Mouse (Mus musculus) cerebellum, postnatal 4 days (tissue): ENCODE measurements around the gene Mrrf.
"Not testable (repeated sequence)": the region's sequence is repeated elsewhere in the genome, so short reads cannot be mapped to it uniquely, and the experiment has no call there.

Experiments used
- DNase-seq, 2 experiments: peaks; one replicate each; pipeline ENCODE4 v3.0.0; 2022; ENCODE audit warnings: low spot score in 2 of 2, mixed read lengths in 1 of 2

The Mrrf gene

DNA sequence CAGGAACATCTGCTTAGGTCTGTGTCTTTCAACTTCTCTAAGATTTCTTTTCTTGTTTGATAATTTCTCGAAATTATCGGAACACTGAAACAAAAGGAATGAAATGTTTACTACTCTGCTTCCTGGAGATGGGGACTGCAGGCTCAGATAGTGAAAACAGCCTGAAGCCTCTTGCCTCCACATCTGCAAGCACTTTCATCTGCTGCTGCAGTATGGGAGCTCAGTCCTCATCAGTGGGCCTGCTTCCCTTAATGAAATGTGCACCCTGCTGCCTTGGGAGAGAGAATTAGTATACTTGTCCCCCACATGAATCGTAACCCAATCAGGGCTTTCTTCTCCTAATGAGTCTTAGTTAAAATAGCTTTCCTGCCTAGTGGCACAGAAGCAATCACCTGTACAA, 7.1 kb upstream of the Mrrf start:
- DNase-seq: no peak

DNA sequence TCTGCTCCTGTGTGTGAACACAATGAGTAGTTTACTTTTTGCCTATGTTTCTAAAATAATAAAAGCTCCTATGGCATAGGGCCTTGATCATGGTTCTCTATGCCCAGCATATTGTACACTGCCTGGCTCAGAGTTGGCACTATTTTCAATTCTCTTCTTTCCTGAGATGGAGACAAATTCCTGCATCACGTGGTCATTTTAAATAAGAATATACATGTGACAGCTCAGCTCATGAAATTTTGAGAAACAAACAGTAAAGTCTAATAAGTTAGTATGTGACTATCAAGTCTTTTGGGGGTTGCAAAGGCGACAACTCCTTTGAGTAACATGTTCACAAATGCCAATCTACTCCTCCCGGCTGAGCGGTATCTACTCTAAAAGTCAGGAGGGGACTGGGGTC, 302 bp upstream of the Mrrf start:
- DNase-seq: no peak

DNA sequence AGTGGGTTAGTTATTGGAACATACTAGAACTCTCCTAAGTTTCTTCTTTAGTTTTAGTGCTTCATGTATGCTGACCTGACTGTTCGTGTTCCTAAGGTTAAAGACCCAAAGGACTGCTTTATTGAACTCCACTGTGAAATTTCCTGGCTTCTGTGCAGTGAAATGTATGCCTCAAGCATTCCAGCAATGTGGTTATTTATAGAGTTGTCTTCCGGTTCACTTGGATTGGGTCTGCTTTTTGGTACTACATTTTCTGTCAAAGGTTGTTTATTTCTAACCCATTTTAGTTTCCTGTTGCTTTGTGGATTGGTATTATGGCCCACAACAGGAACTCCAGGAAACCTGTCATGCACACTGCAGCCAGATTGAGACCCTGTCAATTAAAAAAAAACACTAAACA, 2.9 kb downstream of the Mrrf start:
- no peak for DNase-seq

DNA sequence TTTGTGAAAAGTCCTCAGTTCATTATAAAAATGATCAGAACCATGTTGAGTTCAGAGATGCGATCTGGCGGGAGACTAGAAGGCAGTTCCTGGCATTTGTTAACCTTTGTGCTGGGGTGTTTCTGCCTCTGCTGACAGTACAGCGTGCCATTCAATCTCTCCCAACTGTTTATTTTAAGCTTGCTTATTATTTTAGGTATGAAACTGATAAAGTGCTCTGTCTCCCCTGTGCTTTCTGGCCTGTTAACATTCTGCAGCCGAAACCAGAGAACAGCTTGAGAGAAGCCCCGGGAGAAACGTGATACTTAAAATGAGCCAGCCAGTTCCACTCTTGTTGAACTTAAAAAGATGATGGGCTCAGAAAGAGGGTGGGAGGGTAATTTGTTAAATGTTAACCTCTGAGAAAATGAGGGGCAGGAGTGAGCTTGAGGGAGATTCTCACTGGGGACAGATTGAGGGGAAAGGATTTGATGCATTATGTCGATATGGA, 12.7 kb downstream of the Mrrf start:
- DNase-seq: no peak

DNA sequence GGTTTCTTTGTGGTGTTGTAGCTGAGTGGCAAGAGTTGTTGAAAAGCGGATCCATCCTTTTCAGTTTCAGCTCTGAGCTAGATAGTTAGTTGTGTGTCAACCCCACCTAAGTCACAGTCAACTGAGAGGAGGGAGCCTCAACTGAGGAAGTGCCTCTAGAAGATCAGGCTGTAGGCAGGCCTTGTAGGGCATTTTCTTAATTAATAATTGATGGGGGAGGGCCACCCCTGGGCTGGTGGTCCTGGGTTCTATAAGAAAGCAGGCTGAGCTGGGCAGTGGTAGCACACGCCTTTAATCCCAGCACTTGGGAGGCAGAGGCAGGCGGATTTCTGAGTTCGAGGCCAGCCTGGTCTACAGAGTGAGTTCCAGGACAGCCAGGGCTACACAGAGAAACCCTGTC, 16.2 kb downstream of the Mrrf start:
- DNase-seq: not testable (repeated sequence)

DNA sequence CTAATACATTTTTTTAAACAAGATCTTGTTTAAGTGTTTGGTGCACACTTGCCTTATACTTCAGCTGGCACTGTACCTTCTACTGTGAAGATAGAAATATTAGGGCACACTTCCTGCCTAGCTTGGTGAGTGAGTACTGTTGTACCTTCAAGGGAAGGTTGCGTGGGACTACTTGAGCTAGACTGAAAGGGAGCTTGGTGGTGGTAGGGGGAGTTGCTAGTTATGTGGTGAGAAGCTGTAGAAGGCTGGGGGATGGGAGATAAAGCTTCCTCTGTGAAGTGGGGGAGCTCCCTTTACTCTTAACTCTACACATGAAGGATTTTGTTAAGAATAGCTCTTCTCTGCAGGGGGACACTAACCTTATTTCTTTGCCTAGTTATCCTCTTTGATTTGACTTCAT, 21.3 kb downstream of the Mrrf start:
- no peak for DNase-seq

DNA sequence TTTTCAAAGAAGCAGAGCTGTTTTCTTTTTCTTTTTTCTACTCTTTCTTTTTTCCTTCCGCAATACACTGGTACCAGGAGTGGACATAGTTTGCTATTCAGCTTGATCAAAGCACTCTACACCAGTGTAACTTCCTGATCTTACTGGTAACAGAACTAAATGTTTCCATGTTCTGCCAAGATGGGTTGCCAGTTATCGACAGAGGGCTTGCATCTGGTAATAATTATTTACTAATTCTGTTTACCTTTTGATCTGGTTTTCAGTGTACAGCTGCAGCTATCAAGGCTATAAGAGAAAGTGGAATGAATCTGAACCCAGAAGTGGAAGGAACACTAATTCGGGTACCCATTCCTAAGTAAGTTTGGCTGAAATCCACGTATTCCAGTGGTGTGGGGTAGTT, 23.1 kb downstream of the Mrrf start:
- no peak for DNase-seq

DNA sequence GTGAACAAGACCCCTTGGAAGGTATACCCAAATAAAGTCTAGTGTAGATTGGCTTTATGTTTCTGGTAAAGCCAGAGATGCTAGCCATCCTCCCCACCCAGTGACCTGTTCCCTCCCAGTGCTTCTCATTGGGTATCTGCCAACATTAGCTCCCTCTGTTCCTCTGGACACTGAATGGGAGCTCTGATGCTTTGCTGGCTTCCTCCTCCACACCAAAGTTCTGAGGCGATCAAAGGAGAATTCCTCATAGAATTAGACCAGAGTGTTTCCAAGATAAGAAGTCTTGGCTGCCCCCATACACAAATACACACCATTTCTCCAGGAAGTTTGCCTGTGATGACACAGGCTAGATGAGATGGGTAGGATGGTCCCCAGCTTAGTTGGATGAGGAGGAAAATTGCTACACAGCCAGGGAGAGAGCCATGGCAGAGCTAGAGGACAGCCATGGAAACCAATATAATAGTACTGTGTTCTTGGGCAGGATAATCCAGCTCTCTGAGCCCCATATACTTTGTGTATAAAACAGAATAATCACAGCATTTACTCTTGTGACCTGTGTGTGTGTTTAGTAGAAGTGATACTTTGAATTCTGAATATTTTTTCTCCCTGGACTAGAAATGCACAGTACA, 31.9 kb downstream of the Mrrf start:
- no peak for DNase-seq

DNA sequence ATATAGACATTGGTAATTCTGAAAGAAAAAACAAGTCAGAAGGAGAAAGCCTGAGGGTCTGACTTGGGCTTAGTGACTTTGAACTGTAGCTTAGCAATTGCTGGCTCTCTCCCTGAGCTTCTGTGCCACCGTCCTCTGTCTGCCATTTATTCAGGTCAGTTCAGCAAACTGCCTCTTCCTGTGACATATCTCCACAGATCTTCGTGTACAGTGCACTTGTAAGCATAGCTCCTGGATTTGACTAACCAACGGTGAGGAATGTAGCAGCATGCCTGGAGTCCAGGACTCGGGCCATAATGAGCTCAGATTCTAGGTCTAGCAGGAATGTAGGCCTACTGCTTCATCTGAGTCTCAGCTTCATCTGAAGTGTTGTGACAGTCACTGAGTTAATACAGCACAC, 33.0 kb downstream of the Mrrf start:
- DNase-seq: no peak

DNA sequence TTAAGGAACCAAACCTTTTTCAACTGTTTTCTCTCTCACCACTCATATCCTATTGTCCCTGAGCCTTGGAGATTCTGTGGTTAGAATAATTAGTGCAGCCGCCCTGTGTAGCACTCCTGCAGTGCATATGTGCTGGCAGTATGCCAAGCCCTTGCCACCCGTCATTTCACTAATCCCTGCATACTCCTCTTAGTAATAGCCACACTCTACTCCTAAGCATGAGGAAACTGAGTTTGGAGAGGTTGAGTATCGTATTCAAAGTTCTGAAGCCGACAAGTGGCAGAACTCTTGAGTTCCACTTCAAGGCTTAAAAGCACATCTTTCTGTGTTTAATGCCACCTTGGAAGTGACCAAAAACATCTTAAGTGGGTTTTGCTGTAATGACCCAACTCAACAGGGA, 35.9 kb downstream of the Mrrf start:
- no peak for DNase-seq

DNA sequence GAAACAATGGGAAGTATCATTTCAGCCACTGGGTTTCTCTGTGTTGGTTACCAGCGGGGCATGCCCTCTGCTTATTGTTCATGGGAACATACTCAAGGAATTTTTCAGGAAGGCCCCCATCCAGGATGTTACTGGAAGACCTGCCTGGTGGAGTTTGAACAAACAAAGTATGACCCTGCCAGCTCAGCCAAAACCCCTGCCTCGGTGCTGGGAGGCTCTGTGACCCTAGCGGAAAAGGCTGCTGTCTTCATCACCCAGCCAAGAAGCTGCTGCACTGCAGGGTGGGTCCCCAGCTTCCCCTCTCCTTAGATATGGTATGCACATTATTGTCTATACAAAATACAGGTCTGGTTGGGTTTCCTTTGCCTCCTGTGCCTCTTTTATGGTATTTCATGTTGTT, 36.4 kb downstream of the Mrrf start:
- DNase-seq: no peak

DNA sequence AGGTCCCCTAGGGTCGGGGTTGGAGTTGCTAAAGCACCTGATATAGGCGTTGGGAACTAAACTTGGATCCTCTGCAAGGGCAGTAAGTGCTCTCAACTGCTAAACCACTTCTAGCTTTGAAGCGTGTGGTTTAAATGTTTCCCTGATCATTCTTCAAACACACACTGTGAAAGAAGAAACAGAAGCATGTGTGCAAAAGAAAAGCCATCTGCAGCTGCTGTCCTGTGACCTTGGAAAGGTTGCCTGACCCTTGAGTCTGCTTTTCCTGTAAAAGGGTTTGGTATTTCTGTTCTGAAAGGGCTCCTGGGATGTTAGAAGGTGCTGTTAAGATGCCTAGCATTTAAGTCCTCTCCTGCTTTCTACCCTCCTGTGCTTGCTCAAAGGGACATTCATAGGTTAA, 43.3 kb downstream of the Mrrf start:
- no peak for DNase-seq

DNA sequence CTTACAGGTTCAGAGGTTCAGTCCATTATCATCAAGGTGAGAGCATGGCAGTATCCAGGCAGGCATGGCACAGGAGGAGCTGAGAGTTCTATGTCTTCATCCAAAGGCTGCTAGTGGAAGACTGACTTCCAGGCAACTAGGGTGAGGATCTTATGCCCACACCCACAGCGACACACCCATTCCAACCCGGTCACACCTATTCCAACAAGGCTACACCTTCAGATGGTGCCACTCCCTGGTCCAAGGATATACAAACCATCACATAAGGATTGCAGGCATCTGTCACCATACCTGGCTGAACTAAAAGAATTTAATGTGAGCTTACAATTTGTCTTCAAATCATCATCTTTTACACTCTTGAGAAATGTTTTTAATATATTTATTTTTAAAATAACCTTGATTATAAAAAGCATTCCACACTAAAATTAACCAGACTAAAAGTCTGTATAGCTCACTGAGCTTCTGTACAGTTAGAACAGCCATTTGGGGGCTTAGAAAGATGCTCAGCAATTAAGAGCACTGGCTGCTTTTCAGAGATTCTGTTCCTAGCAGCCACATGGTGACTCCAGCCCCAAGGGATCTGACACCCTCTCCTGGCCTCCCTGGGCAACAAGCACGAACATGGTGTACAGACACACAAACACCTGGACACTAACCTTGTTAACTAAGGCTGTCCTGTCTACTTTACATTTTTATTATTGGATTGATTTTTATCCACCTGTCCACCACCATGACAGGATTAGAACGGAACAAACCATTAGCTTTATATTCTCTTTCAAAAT, 45.6 kb downstream of the Mrrf start:
- DNase-seq: not testable (repeated sequence)

DNA sequence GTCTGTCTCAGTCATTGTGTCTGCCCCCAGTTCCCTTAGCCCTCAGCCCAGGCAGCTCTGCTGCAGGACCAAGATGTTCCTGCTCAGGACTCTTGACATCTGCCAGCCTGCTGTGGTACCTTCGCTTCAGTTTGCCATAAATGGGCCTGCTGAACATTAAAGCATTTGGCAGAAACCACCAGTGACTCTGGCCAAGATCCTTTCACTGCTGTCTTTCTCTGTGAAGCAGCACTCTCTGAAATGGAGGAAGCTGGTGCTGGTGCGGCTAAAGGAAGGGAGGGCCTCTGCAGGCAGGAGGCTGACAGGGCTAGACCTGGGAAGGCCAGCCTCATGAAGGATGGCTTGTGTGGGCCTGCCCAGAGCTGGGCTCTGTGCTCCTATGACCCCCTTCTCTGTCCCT, 47.1 kb downstream of the Mrrf start:
- peak in 1 of 2 experiments; percentile 11 for DNase-seq

DNA sequence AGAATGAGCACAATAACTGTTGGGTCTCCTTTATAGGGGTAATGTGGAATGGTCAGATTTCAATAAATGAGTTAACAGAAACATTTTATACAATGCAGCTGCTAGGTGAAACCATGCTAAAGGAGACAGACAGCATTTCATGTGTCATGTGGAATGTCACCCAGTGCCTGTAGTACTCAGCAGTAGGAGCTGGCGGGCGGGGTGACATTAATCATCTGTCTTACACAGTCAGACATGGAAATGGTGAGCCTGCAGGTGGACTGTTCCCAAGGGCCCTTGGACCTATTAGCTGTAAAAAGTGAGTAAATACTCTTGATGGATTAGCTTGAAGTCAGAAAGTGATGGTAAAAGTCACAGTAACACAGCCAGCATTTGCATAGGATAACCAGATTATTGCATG, 48.0 kb downstream of the Mrrf start:
- DNase-seq: no peak

DNA sequence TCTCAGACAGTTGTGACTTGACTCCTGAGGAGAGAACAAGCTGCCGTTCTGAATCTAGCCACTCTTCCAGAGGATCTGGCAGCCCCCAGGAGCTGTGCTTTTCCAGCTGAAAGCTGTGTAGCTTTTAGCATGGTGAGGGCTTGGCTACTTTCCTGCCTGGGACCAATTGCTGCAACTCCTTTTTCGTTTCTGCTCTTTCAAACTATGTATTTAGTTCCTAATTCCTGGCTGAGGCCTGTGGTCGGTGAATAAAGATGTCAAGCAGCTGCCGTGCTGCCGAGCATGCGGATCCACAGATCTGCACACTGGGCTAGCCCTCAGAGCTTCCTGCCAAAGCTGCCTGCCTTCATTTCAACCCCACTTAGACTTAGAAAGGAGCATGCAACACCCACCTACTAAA, 48.7 kb downstream of the Mrrf start:
- peak in 1 of 2 experiments; percentile 10 for DNase-seq

DNA sequence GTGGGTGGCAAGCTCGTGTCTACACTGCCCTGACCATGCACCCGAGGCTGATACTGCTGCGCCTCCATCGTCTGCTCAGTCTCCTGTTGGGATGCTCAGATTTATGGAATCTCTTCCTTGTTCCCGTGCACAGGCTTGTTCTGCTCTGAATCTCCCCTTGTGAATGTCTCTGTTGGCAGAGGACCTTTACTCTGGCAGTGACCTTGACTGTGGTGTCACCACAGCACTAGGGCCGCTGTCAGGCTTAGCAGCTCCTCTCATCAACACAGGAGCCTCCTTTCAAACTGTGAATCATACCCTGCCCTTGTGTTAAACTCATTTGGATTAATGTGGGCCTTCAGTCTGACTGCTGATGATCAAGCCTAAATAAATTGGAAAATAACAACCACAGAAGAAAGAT, 53.0 kb downstream of the Mrrf start:
- not testable (repeated sequence) for DNase-seq

DNA sequence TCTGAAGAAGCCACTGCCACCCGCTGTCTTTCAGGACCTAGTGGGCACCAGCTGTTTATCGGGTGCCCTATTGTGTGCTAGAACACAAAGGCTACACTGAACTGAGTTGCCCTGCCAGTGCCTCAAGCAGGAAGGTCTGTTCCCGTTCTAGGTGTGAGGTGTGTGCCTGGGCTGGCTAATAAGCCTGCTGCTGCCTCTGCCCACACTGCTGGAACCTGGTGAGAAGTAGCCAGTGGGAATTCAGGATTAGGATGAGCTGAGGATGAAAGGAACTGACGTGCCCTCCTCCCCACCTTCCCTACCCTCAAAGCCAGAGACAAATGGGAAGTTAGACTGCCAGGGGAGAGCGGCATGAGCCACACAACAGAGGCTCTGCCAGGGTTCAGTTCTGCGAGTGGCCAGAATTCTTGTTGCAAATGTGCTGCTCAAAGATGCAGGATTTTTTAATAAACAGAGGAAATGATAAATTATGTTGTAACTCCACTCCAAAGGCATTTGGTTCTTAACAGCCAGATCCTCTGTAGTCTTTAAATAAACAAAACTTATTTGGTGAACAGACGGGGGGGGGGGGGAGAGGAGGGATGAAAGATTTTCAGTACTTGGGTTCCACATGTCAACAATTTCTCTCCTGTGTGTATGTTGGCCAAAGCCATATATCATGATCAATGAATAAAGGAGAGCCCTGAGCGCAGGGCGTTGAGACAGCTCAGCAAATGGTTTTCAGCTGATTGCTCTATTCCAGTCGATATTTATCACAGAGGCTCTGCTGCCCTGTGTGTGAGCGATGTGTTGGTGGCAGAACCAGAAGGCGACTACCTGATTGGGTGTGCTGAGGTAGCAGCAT, 55.1 kb downstream of the Mrrf start:
- no peak for DNase-seq

DNA sequence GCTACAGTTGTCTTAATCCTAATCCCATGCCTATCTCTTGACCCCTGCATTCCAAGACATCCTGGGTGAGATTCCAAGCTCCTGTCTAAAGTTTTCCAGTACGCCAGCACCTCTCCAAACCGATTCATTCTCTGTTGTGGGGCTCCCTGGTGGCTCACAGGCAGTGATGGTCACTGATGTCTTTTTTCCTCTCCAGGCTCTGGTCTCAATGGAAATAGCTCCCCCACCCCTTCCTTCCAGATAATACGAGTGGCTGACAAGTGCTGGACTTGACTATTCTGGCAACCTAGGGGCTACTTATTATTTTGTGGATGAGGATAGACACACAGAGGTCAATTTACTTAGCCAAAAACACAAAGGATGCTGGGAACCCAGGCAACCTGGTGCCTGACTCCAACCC, 60.8 kb downstream of the Mrrf start:
- no peak for DNase-seq

DNA sequence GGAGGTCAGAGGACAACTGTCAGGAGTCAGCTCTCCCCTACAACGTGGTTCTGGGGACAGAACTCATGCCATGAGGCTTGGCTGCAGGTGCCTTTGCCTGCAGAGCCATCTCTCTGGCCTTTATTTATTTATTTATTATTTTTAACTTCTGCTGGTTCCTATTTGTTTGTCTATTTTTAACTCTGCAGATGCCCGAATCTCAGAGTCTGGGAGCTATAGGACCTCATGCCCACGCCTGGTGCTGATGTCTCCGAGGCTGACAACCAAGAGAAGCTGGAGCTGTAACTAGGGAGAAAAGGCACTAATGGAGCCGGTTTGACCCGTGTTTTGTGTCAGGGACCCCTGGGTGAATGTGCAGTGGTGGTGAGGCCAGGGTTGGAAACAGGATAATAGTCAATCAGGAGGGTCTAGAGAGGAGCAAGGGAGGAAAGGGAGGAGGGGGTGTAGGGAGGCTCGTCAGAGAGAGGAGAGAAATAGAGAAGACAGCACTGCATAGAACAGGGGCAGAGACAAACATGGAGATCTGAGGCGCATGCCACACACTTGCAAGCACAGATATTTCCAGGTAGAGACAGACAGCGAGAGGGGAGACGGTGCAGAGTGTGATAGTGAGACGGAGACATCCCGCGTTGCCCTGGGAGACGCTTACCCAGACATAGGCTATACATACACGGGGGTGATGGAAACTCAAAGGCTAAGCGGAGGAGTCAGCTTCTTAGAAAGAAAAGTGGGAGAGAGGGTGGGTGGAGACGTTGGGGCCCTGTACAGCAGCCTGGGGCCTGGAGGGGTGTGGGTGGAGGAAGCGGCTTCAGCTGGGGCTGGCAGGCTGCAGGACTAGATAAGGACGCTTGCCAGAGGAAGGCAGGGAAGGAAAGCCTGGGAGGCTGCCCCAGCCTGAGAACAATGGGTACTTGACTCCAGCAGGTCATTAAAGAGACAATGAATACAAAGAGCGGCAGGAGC, 62.0 kb downstream of the Mrrf start:
- no peak for DNase-seq

DNA sequence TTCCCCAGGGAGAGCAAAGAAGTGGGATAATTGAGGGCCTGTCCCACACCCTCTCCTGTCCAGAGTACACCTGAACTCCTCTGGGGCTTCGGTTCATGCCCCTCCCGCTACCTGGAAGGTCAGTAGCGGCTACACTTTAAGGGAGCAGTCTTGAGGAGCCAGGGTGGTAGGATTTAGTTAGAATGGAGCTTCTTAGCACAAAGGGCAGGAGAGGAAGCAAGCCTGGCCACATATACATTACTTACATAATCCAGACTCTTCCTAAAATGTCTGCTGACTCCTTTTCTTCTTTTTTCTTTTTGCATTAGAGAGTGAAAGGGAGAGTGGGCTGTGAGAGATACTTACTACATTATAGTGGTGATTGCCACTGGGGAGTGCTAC, 62.7 kb downstream of the Mrrf start:
- DNase-seq: no peak
